Mouse (Mus musculus) embryonic stem cell, embryonic (primary cell): ENCODE measurements at regions not wholly inside any gene's neighbourhood (a gene's known extent, or its start where the extent isn't known, plus 50 kb on each side); places are given as distances from the start of the nearest gene placed in this dataset.

Source experiments
- CTCF ChIA-PET, 4 experiments: fragments of 300-600 bp in 2 of 4; fragments of 350-600 bp in 2 of 4; sonication (Branson Sonifier 250); formaldehyde crosslinking; loops; one replicate each; lab custom pipeline; 2022; ENCODE audit warnings: inconsistent platforms in 2 of 4; lab: Charles Lee
- POLR2A ChIA-PET, 4 experiments: fragments of 300-600 bp in 2 of 4; fragments of 350-600 bp in 2 of 4; sonication (Branson Sonifier 250); formaldehyde crosslinking; loops; one replicate each; lab custom pipeline; 2022; ENCODE audit warnings: antibody characterized with exemption in 4 of 4, inconsistent platforms in 1 of 4; lab: Charles Lee

- ChIA-PET POLR2A (no interaction called here), CTCF (no interaction called here)
Measured at GRCm38 (mm10) chr7:115060171-115060570, 316.7 kb downstream of the Insc start.

GRCm38 (mm10) chr7:115062817-115063216 lies 319.3 kb downstream of the Insc start:
- ChIA-PET CTCF (no interaction called here), POLR2A (no interaction called here)

GRCm38 (mm10) chr7:115067641-115068040 lies 324.1 kb downstream of the Insc start:
- POLR2A ChIA-PET, result no interaction called here
- CTCF ChIA-PET, result interaction anchor here in 1 of 4 experiments (0.7 kb wide), 1 partner anchor 70 kb away, joined by 3 read pairs; no protein-coding TSS in a partner anchor

- ChIA-PET POLR2A (no interaction called here), CTCF (no interaction called here)
Measured at GRCm38 (mm10) chr7:115073406-115073805, 329.9 kb downstream of the Insc start.

- ChIA-PET CTCF (no interaction called here), POLR2A (no interaction called here)
Measured at GRCm38 (mm10) chr7:115076781-115077180, 333.3 kb downstream of the Insc start.

DNA sequence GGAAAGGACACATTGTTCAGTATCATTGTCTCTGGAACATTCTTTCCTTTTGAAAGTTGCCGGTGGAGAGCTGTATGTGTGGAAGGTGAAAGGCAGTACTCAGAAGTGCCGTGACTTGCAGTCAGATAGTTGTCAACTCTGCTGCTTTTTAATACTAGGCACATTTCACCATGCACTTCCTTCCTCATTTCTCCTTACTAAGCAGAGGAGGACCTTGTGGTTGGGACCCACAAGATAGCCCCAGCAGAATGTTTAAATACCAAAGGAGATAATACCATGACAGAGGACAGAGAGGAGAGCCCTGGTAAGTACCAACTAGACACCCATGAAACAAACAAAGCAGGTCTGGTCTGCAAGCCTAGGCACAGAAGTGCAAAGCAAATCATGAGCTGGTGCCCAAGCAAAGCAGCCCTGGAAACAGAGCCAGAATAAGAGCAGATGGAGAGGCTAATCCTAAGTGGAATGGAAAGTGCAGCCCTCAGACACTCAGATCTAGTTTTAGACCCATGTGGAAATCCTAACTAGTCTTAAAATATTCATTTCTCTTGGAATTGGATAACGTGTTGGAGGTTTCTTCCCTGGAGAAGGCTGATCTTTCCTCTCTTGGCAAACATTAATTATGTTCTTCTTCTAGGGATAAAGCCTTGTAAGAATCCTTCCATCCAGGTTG lies 341.4 kb downstream of the Insc start:
- POLR2A ChIA-PET, result no interaction called here

DNA sequence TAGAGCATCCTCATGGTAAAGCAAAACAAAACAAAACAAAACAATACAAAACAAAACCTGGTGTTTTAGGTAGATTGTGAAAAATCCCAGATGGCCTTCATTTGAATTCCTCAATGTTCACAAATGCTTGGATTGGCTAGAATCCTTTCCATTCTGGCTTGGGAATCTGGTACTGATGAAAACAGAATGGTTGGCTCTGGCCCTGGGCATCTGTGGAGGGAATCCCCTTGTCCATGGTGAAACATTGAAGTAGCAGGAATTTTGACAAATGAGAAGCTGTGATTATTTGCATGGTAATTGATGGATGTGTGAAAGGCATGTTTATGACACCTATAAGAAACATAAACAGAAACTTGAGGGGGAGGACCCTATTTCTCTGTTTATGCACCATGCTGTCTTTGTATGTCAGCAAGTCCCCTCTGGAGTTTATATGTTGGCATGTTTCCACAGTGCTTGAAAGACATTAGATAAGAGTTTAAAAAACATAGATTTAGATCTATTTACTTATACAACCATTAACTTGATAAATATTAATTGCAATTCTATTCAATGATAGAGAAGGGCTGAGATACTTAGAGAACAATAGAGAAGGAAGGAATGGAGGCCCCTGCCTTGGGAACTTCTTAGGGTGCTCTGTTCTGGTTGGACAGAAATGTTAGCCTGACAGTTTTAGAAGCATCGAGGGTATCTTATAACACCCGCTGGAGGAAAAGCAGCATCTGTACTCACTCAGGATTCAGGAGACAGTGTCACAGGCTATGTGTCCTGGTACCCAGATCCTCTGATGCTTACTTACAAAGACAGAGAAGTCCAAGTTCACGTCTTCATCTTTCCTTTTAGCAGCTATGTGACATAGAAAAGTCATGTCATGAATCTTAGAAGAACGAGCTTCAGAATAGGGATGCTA lies 343.3 kb downstream of the Insc start:
- POLR2A ChIA-PET, result no interaction called here
- CTCF ChIA-PET, result no interaction called here

More for the DNA sequence above, 341.4 kb downstream of the Insc start:
- CTCF ChIA-PET, result no interaction called here

DNA sequence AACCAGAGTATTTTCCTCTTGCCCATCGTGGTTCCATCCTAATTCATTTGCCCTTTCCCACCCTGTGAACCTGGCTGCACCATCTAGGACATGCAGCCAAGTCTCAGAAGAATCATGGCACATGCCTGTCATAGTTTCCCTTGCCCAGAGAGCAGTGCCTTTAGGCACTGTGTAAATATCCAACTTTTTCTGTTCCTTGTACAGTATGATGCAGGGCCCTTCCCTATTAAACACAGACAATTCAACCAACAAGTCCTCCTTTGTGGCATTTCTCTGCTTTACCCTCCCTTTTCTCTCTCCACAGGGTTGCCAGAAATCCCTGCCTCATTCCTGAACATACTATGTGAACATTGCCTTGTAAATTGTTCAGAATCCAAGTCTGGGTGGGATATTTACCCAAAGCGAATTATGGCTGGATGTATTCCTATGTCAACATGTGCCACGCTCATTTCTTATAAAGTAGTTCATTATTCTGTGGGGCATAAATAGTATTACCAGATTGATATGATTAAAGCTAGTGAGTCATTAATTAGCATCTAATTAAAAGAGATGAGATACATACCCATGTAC lies 349.1 kb downstream of the Insc start:
- POLR2A ChIA-PET, result interaction anchor here in 1 of 4 experiments (0.6 kb wide), 1 partner anchor 716 kb away, joined by 3 read pairs; no protein-coding TSS in a partner anchor

DNA sequence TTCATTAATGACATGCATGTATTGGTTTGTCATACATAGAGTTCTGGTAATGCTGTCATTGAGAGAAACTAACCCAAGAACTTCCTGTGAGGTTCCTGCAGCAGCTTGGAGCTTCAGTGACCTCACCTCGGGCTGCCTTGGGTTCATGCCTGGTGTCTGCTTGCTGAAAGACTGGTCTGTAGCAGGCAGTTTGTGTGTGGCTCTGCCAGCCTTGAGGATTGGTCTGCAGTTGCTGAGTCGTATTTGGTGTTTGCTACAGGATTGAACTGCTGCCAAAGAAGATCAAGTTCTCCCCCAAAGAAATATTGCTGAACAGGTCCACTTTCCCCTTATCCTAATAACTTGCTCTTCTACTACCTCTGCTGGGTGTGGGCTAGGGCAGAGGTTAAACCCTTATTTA lies 362.5 kb downstream of the Insc start:
- POLR2A ChIA-PET, result no interaction called here
- CTCF ChIA-PET, result no interaction called here

More for the DNA sequence above, 349.1 kb downstream of the Insc start:
- CTCF ChIA-PET, result interaction anchor here in 1 of 4 experiments (0.6 kb wide), 1 partner anchor 389 kb away, joined by 3 read pairs; no protein-coding TSS in a partner anchor

GRCm38 (mm10) chr7:115112282-115112681 lies 368.8 kb downstream of the Insc start:
- ChIA-PET POLR2A (no interaction called here), CTCF (no interaction called here)

GRCm38 (mm10) chr7:115123283-115123682 lies 379.8 kb downstream of the Insc start:
- ChIA-PET CTCF (interaction anchor here in 3 of 4 experiments (0.6 kb wide), 5 partner anchors 10 to 1109 kb away, joined by 3 to 5 read pairs (median 5); no protein-coding TSS in a partner anchor), POLR2A (no interaction called here)

- ChIA-PET POLR2A (no interaction called here), CTCF (no interaction called here)
Measured at GRCm38 (mm10) chr7:115129001-115129400, 385.5 kb downstream of the Insc start.

- ChIA-PET CTCF (no interaction called here), POLR2A (interaction anchor here in 1 of 4 experiments (1.2 kb wide), 1 partner anchor 12 kb away, joined by 3 read pairs; no protein-coding TSS in a partner anchor)
Measured at GRCm38 (mm10) chr7:115131259-115131969, 387.9 kb downstream of the Insc start.

- ChIA-PET POLR2A (interaction anchor here in 2 of 4 experiments (0.5 to 1.2 kb wide), 2 partner anchors 11 to 52 kb away, joined by 3 read pairs; no protein-coding TSS in a partner anchor), CTCF (interaction anchor here in 1 of 4 experiments (0.6 kb wide), 1 partner anchor 67 kb away, joined by 4 read pairs; no protein-coding TSS in a partner anchor)
Measured at GRCm38 (mm10) chr7:115131970-115132551, 388.6 kb downstream of the Insc start.

GRCm38 (mm10) chr7:115132595-115132994 lies 389.1 kb downstream of the Insc start:
- ChIA-PET POLR2A (interaction anchor here in 2 of 4 experiments (0.5 to 1.2 kb wide), 2 partner anchors 10 to 51 kb away, joined by 3 read pairs; no protein-coding TSS in a partner anchor), CTCF (interaction anchor here in 1 of 4 experiments (0.6 kb wide), 1 partner anchor 68 kb away, joined by 4 read pairs; no protein-coding TSS in a partner anchor)

GRCm38 (mm10) chr7:115134926-115135575 lies 391.6 kb downstream of the Insc start:
- CTCF ChIA-PET, result interaction anchor here in 1 of 4 experiments (0.5 kb wide), 1 partner anchor 35 kb away, joined by 5 read pairs; no protein-coding TSS in a partner anchor
- POLR2A ChIA-PET, result interaction anchor here in 1 of 4 experiments (0.6 kb wide), 1 partner anchor 1076 kb away, joined by 6 read pairs; no protein-coding TSS in a partner anchor

- ChIA-PET POLR2A (no interaction called here), CTCF (no interaction called here)
Measured at GRCm38 (mm10) chr7:115140286-115140685, 396.8 kb downstream of the Insc start.
